Mouse (Mus musculus): ENCODE measurements around the gene Nmb. TPM values are rescaled to one million over a fixed set of nuclear protein-coding genes. Genes with fewer than 3 reads are reported as not detected.

The Nmb gene
- total RNA-seq, 1 experiment: 17.4 TPM

GRCm38 (mm10) chr7:80935834-80936233 is 31.0 kb upstream of the Nmb start:
- H3K9me3 ChIP-seq (ENCODE audit: control insufficient read depth, insufficient read depth, low read depth, low read length): no peaks in the 10 kb centered on the region
- no peaks in the 10 kb centered on the region for H3K4me1 ChIP-seq (ENCODE audit: control insufficient read depth in 2 of 2, insufficient read depth in 2 of 2, low read length in 2 of 2, poor library complexity in 1 of 2)
- no peak overlapping the region for H3K4me3 ChIP-seq (ENCODE audit: insufficient read depth in 1 of 2, low read depth in 1 of 2, low read length in 2 of 2, poor library complexity in 1 of 2, severe bottlenecking in 1 of 2)
- no peak overlapping the region for H3K9ac ChIP-seq (ENCODE audit: insufficient read depth, low read depth, low read length, poor library complexity, severe bottlenecking)
- in situ Hi-C loops (cut with MboI; ENCODE audit: low sequenced_read_pairs in 2 of 2, unreplicated experiment in 2 of 2): no loop called here
- no peak overlapping the region for H3K27ac ChIP-seq (ENCODE audit: insufficient read depth, low read depth, low read length, poor library complexity, severe bottlenecking)
- TF ChIP-seq CHD2 (IDR thresholded peaks at IDR 0.05; ENCODE audit: low read depth, low read length) (no peak), MAFK (IDR thresholded peaks at IDR 0.05; ENCODE audit: insufficient read depth, low read depth, low read length) (no peak), ZC3H11A (IDR thresholded peaks at IDR 0.05; ENCODE audit: borderline replicate concordance, low read depth, low read length) (no peak), ZNF384 (IDR thresholded peaks at IDR 0.05; ENCODE audit: low read depth, low read length) (no peak), HCFC1 (IDR thresholded peaks at IDR 0.05; ENCODE audit: borderline replicate concordance, insufficient read depth, low read length) (no peak)
- H3K36me3 ChIP-seq (ENCODE audit: control insufficient read depth, insufficient read depth, low read length, poor library complexity, severe bottlenecking): peaks cover 6% of the 10 kb centered on the region
- no peak for DNase-seq (ENCODE audit: low read depth, low spot score)

DNA sequence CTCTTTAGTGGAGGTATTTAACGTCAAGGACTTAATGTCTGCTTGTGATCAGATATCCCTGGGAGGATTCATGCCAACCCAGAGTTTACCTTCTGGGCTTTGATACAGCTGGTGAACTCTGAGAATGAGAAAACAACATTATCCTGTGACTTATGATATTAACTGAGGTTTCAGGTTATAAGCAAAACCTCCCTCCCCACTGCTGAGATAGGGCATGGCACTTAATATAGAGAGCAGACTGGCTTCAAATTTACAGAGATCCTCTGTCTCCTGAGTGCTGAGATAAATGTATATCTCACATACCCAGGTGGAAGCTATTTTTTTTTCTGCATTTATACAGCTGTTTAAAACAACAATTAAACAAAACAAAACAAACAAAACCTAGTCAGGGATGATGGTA is 27.9 kb upstream of the Nmb start:
- H3K27ac ChIP-seq (ENCODE audit: insufficient read depth, low read depth, low read length, poor library complexity, severe bottlenecking): no peak overlapping the region
- TF ChIP-seq HCFC1 (IDR thresholded peaks at IDR 0.05; ENCODE audit: borderline replicate concordance, insufficient read depth, low read length) (no peak), ZC3H11A (IDR thresholded peaks at IDR 0.05; ENCODE audit: borderline replicate concordance, low read depth, low read length) (no peak), MAFK (IDR thresholded peaks at IDR 0.05; ENCODE audit: insufficient read depth, low read depth, low read length) (no peak), CHD2 (IDR thresholded peaks at IDR 0.05; ENCODE audit: low read depth, low read length) (no peak), ZNF384 (IDR thresholded peaks at IDR 0.05; ENCODE audit: low read depth, low read length) (no peak)
- in situ Hi-C loops (cut with MboI; ENCODE audit: low sequenced_read_pairs in 2 of 2, unreplicated experiment in 2 of 2): no loop called here
- no peak overlapping the region for H3K9ac ChIP-seq (ENCODE audit: insufficient read depth, low read depth, low read length, poor library complexity, severe bottlenecking)
- H3K4me3 ChIP-seq (ENCODE audit: insufficient read depth in 1 of 2, low read depth in 1 of 2, low read length in 2 of 2, poor library complexity in 1 of 2, severe bottlenecking in 1 of 2): no peak overlapping the region
- DNase-seq (ENCODE audit: low read depth, low spot score): no peak
- H3K4me1 ChIP-seq (ENCODE audit: control insufficient read depth in 2 of 2, insufficient read depth in 2 of 2, low read length in 2 of 2, poor library complexity in 1 of 2): no peaks in the 10 kb centered on the region
- H3K9me3 ChIP-seq (ENCODE audit: control insufficient read depth, insufficient read depth, low read depth, low read length): no peaks in the 10 kb centered on the region
- H3K36me3 ChIP-seq (ENCODE audit: control insufficient read depth, insufficient read depth, low read length, poor library complexity, severe bottlenecking): peaks cover 6% of the 10 kb centered on the region

GRCm38 (mm10) chr7:80931618-80932207 is 26.8 kb upstream of the Nmb start:
- Histone ChIP-seq H3K4me3 (ENCODE audit: insufficient read depth in 1 of 2, low read depth in 1 of 2, low read length in 2 of 2, poor library complexity in 1 of 2, severe bottlenecking in 1 of 2) (no peak overlapping the region), H3K9ac (ENCODE audit: insufficient read depth, low read depth, low read length, poor library complexity, severe bottlenecking) (no peak overlapping the region), H3K36me3 (ENCODE audit: control insufficient read depth, insufficient read depth, low read length, poor library complexity, severe bottlenecking) (peaks cover 7% of the 10 kb centered on the region), H3K9me3 (ENCODE audit: control insufficient read depth, insufficient read depth, low read depth, low read length) (no peaks in the 10 kb centered on the region), H3K4me1 (ENCODE audit: control insufficient read depth in 2 of 2, insufficient read depth in 2 of 2, low read length in 2 of 2, poor library complexity in 1 of 2) (no peaks in the 10 kb centered on the region), H3K27ac (ENCODE audit: insufficient read depth, low read depth, low read length, poor library complexity, severe bottlenecking) (no peak overlapping the region)
- no peak for DNase-seq (ENCODE audit: low read depth, low spot score)
- in situ Hi-C loops (cut with MboI; ENCODE audit: low sequenced_read_pairs in 2 of 2, unreplicated experiment in 2 of 2): no loop called here
- TF ChIP-seq ZNF384 (IDR thresholded peaks at IDR 0.05; ENCODE audit: low read depth, low read length): no peak
- no peak for TF ChIP-seq HCFC1 (IDR thresholded peaks at IDR 0.05; ENCODE audit: borderline replicate concordance, insufficient read depth, low read length)
- no peak for TF ChIP-seq CHD2 (IDR thresholded peaks at IDR 0.05; ENCODE audit: low read depth, low read length)
- TF ChIP-seq MAFK (IDR thresholded peaks at IDR 0.05; ENCODE audit: insufficient read depth, low read depth, low read length): no peak
- no peak for TF ChIP-seq ZC3H11A (IDR thresholded peaks at IDR 0.05; ENCODE audit: borderline replicate concordance, low read depth, low read length)

DNA sequence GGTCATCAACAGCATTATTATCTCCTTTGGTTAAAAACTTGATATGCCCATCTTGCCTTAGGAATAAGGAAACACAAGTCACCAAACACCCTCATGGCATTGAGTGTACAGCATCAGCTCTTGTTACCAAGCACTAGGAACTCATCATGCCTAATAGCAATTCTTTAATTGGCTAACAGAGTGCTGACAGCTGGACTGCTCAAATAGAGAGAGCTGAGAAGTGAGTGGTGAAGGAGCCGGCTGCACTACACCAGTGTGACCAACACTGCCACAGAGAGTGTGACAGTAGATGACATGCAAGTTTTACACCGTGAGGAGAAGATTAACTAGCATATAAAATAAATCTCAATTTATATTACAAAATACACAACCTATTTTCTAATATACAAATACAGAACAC is 18.3 kb upstream of the Nmb start:
- H3K36me3 ChIP-seq (ENCODE audit: control insufficient read depth, insufficient read depth, low read length, poor library complexity, severe bottlenecking): peaks cover 9% of the 10 kb centered on the region
- no peak overlapping the region for H3K9ac ChIP-seq (ENCODE audit: insufficient read depth, low read depth, low read length, poor library complexity, severe bottlenecking)
- no peak overlapping the region for H3K4me3 ChIP-seq (ENCODE audit: insufficient read depth in 1 of 2, low read depth in 1 of 2, low read length in 2 of 2, poor library complexity in 1 of 2, severe bottlenecking in 1 of 2)
- TF ChIP-seq MAFK (IDR thresholded peaks at IDR 0.05; ENCODE audit: insufficient read depth, low read depth, low read length): no peak
- TF ChIP-seq HCFC1 (IDR thresholded peaks at IDR 0.05; ENCODE audit: borderline replicate concordance, insufficient read depth, low read length): no peak
- no peak for TF ChIP-seq ZNF384 (IDR thresholded peaks at IDR 0.05; ENCODE audit: low read depth, low read length)
- TF ChIP-seq CHD2 (IDR thresholded peaks at IDR 0.05; ENCODE audit: low read depth, low read length): no peak
- TF ChIP-seq ZC3H11A (IDR thresholded peaks at IDR 0.05; ENCODE audit: borderline replicate concordance, low read depth, low read length): no peak
- peaks cover 0 to 7% of the 10 kb centered on the region in 2 experiments; a peak in 1 of 4 replicates for H3K4me1 ChIP-seq (ENCODE audit: control insufficient read depth in 2 of 2, insufficient read depth in 2 of 2, low read length in 2 of 2, poor library complexity in 1 of 2)
- no peaks in the 10 kb centered on the region for H3K9me3 ChIP-seq (ENCODE audit: control insufficient read depth, insufficient read depth, low read depth, low read length)
- H3K27ac ChIP-seq (ENCODE audit: insufficient read depth, low read depth, low read length, poor library complexity, severe bottlenecking): no peak overlapping the region
- in situ Hi-C loops (cut with MboI; ENCODE audit: low sequenced_read_pairs in 2 of 2, unreplicated experiment in 2 of 2): no loop called here
- DNase-seq (ENCODE audit: low read depth, low spot score): no peak
